Mouse (Mus musculus): ENCODE results near the gene Trim46. TPM values are rescaled to one million over a fixed set of nuclear protein-coding genes. Genes with fewer than 3 reads are reported as not detected.

Gene Trim46
- total and polyA plus RNA-seq, 3 experiments: 0.76 to 10.1 (median 2.7) TPM

DNA sequence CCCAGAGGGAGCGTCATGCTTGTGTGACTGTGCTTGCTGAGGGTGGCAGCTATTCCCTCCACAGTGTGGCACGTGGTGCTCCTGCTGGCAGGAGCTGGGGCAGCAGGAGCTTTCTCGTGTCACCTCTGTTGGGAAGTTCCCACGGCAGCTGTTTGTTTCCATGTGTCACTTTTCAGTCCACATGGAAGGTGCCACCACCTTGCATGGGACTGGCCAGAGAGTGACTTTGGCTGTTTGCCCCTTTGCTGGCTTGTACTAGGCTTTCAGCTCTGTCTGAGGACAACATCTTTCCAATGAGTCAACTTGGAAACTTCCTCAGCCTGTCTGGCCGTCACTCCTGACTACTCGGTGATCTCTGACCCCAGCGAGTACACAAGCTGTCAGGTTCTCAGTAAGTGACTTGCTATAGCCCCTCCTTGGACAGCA lies 42.4 kb upstream of the Trim46 start:
- DNase-seq (ENCODE audit: low spot score) (no peak), ATAC-seq (ENCODE audit: extremely low read depth, insufficient number of reproducible peaks, low FRiP score, poor library complexity, severe bottlenecking) (no peak)
- Histone ChIP-seq H3K36me3 (replicated peaks) (no peaks in the 10 kb centered on the region), H3K27me3 (ENCODE audit: insufficient read depth, low read length) (peaks cover 63% of the 10 kb centered on the region), H3K9me3 (replicated peaks) (no peaks in the 10 kb centered on the region), H3K4me1 (ENCODE audit: insufficient read depth, low read depth, low read length) (peaks cover 4% of the 10 kb centered on the region), H3K4me3 (ENCODE audit: low read depth, low read length) (no peak overlapping the region)
- TF ChIP-seq TAL1 (conservative IDR thresholded peaks at IDR 0.05; ENCODE audit: low read depth, low read length) (no peak), CTCF (IDR thresholded peaks at IDR 0.05; ENCODE audit: low read depth, low read length) (no peak), GATA2 (IDR thresholded peaks at IDR 0.05; ENCODE audit: borderline replicate concordance, low read depth, low read length) (no peak), POLR2AphosphoS5 (IDR thresholded peaks at IDR 0.05; ENCODE audit: insufficient replicate concordance, low read depth, low read length) (no peak), GATA1 (IDR thresholded peaks at IDR 0.05; ENCODE audit: borderline replicate concordance, low read length) (no peak)

DNA sequence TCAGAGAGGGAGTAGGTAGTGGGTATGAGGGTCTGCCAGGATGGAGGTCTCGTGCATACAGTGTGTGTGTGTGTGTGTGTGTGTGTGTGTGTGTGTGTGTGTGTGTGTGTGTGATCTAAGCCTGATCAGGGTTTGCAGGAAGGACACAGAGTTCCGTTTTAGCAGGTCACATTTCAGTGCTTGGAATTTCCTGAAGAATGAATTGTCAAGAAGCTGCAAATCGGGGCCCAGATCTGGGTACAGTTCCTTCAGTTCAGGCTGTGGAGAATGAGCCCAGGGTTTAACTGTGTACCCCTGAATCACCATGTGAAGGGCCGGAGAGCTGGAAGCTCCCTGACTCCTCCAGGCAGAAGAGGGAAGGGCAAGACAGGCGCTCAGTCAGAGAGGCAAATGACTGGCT lies 41.2 kb upstream of the Trim46 start:
- DNase-seq (ENCODE audit: low spot score) (no peak), ATAC-seq (ENCODE audit: extremely low read depth, insufficient number of reproducible peaks, low FRiP score, poor library complexity, severe bottlenecking) (no peak)
- Histone ChIP-seq H3K36me3 (replicated peaks) (no peaks in the 10 kb centered on the region), H3K9me3 (replicated peaks) (no peaks in the 10 kb centered on the region), H3K27me3 (ENCODE audit: insufficient read depth, low read length) (peaks cover 55% of the 10 kb centered on the region), H3K4me1 (ENCODE audit: insufficient read depth, low read depth, low read length) (peaks cover 4% of the 10 kb centered on the region), H3K4me3 (ENCODE audit: low read depth, low read length) (no peak overlapping the region)
- TF ChIP-seq GATA2 (IDR thresholded peaks at IDR 0.05; ENCODE audit: borderline replicate concordance, low read depth, low read length) (no peak), GATA1 (IDR thresholded peaks at IDR 0.05; ENCODE audit: borderline replicate concordance, low read length) (no peak), TAL1 (conservative IDR thresholded peaks at IDR 0.05; ENCODE audit: low read depth, low read length) (no peak), CTCF (IDR thresholded peaks at IDR 0.05; ENCODE audit: low read depth, low read length) (no peak)

DNA sequence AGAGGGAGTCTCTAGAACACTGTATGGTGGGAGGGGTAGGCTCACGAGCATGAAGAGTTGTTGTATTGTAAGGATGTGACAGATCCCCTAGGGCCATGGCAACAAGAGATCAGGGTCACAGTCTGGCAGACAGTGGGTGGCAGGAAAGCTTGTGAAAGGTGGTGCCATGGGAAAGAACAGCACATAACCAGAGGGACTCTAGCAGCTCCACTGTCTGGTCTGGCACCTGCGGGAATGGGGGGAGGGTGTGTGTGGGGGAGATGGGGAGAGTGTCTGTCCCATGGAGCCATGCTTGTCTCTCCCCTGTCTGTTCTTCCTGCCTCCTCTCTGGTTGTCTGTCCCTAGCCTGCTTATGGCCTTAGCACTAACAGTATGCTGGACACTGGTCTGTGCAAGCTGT lies 39.4 kb upstream of the Trim46 start:
- no peak for DNase-seq (ENCODE audit: low spot score)
- no peaks in the 10 kb centered on the region for H3K9me3 ChIP-seq (replicated peaks)
- peaks cover 60% of the 10 kb centered on the region for H3K27me3 ChIP-seq (ENCODE audit: insufficient read depth, low read length)
- H3K36me3 ChIP-seq (replicated peaks): no peaks in the 10 kb centered on the region
- TF ChIP-seq TAL1 (conservative IDR thresholded peaks at IDR 0.05; ENCODE audit: low read depth, low read length) (no peak), CTCF (IDR thresholded peaks at IDR 0.05; ENCODE audit: low read depth, low read length) (no peak), POLR2AphosphoS5 (IDR thresholded peaks at IDR 0.05; ENCODE audit: insufficient replicate concordance, low read depth, low read length) (no peak), GATA1 (IDR thresholded peaks at IDR 0.05; ENCODE audit: borderline replicate concordance, low read length) (no peak)
- H3K4me1 ChIP-seq (ENCODE audit: insufficient read depth, low read depth, low read length): peaks cover 4% of the 10 kb centered on the region
- no peak for ATAC-seq (ENCODE audit: extremely low read depth, insufficient number of reproducible peaks, low FRiP score, poor library complexity, severe bottlenecking)
- no peak overlapping the region for H3K4me3 ChIP-seq (ENCODE audit: low read depth, low read length)

DNA sequence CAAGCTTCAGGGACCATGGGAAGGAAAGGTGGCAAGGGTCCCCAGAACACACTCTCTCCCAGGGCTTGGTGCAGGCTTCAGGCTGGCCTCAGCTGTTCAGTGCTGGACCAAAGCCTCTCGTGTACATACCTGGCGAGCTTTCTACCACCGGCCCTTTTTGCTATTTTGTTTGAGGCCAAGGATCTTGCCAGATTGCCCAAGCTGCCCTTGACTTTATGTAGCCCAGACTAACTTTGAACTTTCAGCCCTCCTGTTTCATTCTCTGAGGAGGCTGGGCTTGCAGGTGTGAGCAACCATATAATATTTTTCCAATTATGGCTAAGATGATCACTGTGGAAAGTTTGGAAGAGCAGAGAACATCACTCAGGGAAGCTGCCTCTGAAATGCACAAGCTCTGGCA lies 38.2 kb upstream of the Trim46 start:
- no peak for TF ChIP-seq POLR2AphosphoS5 (IDR thresholded peaks at IDR 0.05; ENCODE audit: insufficient replicate concordance, low read depth, low read length)
- no peak for TF ChIP-seq CTCF (IDR thresholded peaks at IDR 0.05; ENCODE audit: low read depth, low read length)
- no peak for TF ChIP-seq TAL1 (conservative IDR thresholded peaks at IDR 0.05; ENCODE audit: low read depth, low read length)
- TF ChIP-seq GATA2 (IDR thresholded peaks at IDR 0.05; ENCODE audit: borderline replicate concordance, low read depth, low read length): no peak
- no peak for TF ChIP-seq GATA1 (IDR thresholded peaks at IDR 0.05; ENCODE audit: borderline replicate concordance, low read length)
- Histone ChIP-seq H3K27me3 (ENCODE audit: insufficient read depth, low read length) (peaks cover 71% of the 10 kb centered on the region), H3K4me3 (ENCODE audit: low read depth, low read length) (no peak overlapping the region), H3K9me3 (replicated peaks) (no peaks in the 10 kb centered on the region), H3K4me1 (ENCODE audit: insufficient read depth, low read depth, low read length) (peaks cover 8% of the 10 kb centered on the region), H3K36me3 (replicated peaks) (no peaks in the 10 kb centered on the region)
- ATAC-seq (ENCODE audit: extremely low read depth, insufficient number of reproducible peaks, low FRiP score, poor library complexity, severe bottlenecking) (no peak), DNase-seq (ENCODE audit: low spot score) (no peak)

DNA sequence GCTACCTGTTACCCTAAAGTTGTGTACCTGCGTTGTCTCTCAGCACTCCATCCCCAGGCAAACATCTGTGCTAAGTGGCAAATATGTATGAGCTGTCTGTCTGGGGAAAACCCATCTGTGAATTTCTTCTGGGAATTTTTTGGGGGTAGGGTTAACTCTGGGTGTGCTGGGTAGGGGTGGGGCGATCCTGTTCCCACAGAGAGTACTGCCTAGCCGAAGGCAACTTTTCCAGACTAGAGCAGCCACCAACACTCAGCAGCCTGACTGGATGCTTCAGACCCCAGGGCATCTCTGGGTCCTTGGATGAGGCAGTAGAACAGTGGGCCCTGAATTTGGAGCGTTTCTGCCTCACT lies 36.2 kb upstream of the Trim46 start:
- Histone ChIP-seq H3K9me3 (replicated peaks) (no peaks in the 10 kb centered on the region), H3K4me3 (ENCODE audit: low read depth, low read length) (no peak overlapping the region), H3K4me1 (ENCODE audit: insufficient read depth, low read depth, low read length) (peaks cover 8% of the 10 kb centered on the region), H3K27me3 (ENCODE audit: insufficient read depth, low read length) (peaks cover 74% of the 10 kb centered on the region), H3K36me3 (replicated peaks) (no peaks in the 10 kb centered on the region)
- ATAC-seq (ENCODE audit: extremely low read depth, insufficient number of reproducible peaks, low FRiP score, poor library complexity, severe bottlenecking) (no peak), DNase-seq (ENCODE audit: low spot score) (no peak)
- TF ChIP-seq CTCF (IDR thresholded peaks at IDR 0.05; ENCODE audit: low read depth, low read length) (no peak), TAL1 (conservative IDR thresholded peaks at IDR 0.05; ENCODE audit: low read depth, low read length) (no peak), GATA1 (IDR thresholded peaks at IDR 0.05; ENCODE audit: borderline replicate concordance, low read length) (no peak), POLR2AphosphoS5 (IDR thresholded peaks at IDR 0.05; ENCODE audit: insufficient replicate concordance, low read depth, low read length) (no peak), GATA2 (IDR thresholded peaks at IDR 0.05; ENCODE audit: borderline replicate concordance, low read depth, low read length) (no peak)

DNA sequence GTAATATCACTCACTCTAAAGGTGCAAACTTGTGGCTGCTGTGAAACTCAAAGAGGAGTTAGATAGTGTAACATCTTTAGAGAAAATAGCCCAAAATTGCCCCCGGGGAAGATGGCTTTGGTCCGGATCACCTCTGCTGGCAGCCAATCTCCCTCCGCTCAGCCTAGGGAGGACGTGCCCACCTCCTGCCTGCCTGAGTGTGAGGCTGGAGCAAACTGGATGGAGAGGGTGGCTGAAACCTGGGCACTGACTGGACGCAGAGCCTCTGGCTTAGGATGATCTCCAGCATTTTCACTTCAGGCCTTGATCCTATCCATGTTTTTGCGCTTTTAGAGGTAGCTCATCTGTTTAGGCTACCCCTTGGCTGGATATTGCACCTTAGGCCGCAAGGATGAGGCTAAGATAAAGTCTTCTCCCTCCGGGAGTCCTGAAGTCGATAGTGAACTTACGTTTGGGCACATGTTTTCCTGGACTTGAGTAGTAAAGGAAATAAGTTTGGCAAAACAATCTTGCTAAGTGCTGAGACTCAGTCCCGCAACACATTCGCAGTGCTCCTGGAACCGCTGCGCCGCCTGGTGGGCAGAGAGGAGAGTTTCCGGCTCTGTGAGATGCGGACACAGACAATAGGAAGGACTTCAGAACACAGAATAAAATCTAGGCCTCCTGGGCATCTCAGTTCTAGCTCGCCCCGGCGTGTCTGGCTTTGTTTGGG lies 35.6 kb upstream of the Trim46 start:
- TF ChIP-seq POLR2AphosphoS5 (IDR thresholded peaks at IDR 0.05; ENCODE audit: insufficient replicate concordance, low read depth, low read length) (no peak), GATA1 (IDR thresholded peaks at IDR 0.05; ENCODE audit: borderline replicate concordance, low read length) (no peak), CTCF (IDR thresholded peaks at IDR 0.05; ENCODE audit: low read depth, low read length) (no peak), GATA2 (IDR thresholded peaks at IDR 0.05; ENCODE audit: borderline replicate concordance, low read depth, low read length) (no peak), TAL1 (conservative IDR thresholded peaks at IDR 0.05; ENCODE audit: low read depth, low read length) (no peak)
- peak; percentile 35 for DNase-seq (ENCODE audit: low spot score)
- peaks cover 77% of the 10 kb centered on the region for H3K27me3 ChIP-seq (ENCODE audit: insufficient read depth, low read length)
- no peaks in the 10 kb centered on the region for H3K36me3 ChIP-seq (replicated peaks)
- peaks cover 8% of the 10 kb centered on the region for H3K4me1 ChIP-seq (ENCODE audit: insufficient read depth, low read depth, low read length)
- no peak overlapping the region for H3K4me3 ChIP-seq (ENCODE audit: low read depth, low read length)
- ATAC-seq (ENCODE audit: extremely low read depth, insufficient number of reproducible peaks, low FRiP score, poor library complexity, severe bottlenecking): no peak
- H3K9me3 ChIP-seq (replicated peaks): no peaks in the 10 kb centered on the region

Data from G1E (cell line).